Mouse (Mus musculus): ENCODE measurements around the gene Slc39a13.
"Not testable (repeated sequence)": the region's sequence is repeated elsewhere in the genome, so short reads cannot be mapped to it uniquely, and the experiment has no call there.

The Slc39a13 gene

DNA sequence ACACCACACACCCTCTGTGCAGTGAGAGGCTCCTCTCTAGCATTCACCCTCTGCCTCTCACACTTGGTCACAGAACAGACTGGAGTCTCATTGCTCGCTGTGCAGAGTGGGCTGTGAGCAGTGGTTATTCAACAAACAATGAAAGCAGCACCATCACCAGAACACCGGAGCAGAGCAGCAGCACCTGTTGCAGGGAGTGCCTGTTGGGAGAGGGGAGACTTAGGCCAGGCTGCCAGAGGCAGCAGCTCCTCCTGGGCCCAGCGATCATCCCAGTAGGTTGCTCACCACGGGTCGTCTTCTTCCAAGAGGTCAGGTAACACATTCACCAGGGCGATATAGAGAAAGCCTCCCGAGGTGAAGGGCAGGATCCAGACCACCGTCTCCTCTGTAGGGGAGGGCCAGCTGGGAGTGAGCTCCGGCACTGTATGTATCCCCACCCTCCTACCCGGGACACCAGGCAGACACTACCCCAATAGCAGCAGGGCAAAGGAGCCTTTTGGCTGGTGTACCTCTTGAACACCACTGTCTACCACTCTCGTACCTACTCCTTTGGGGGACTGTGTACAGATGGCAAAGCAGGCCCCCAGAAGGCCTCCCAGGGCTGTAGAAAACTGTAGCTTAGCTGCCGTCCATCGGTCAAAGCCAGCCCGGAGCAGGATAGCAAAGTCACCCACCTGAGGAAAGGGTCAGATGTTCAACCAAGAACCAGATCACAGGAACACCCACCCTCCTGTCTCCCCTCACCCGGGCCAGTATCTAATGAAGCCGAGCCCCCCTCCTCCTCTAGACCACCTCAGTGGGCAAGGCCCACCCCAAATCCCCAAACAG, 7.2 kb downstream of the Slc39a13 start:
- DNase-seq = no peak

DNA sequence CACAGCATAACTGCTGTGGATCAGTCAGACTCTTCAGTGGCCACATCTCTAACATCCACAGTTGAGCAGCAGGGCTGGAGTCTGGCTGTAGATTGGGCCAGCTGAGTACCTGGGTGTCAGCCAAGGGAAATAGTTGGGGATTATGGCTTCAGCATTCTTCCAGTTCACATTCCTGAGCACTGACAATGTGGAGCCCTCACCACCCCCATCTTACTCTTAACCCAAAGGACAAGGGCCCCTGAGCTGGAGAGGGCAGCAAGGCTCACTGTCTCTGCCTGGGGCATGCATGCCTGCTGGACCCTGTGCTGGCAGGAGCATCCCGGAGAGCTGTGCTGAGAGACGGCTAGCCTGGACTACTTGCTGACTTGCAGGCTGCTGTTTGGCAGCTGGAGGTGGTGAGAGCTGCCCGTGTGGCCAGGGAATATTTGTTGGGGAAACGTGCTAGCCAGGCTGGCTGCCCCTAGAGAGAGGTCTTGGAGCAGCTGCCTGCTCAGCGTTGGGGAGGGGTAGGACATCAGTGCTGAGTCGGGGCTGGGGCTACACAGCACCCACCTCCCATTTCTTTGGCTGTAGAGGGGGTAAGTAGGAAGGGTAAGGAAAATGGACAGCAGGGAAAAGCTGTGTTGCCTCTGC, 8.3 kb downstream of the Slc39a13 start:
- peak; percentile 56 for DNase-seq

DNA sequence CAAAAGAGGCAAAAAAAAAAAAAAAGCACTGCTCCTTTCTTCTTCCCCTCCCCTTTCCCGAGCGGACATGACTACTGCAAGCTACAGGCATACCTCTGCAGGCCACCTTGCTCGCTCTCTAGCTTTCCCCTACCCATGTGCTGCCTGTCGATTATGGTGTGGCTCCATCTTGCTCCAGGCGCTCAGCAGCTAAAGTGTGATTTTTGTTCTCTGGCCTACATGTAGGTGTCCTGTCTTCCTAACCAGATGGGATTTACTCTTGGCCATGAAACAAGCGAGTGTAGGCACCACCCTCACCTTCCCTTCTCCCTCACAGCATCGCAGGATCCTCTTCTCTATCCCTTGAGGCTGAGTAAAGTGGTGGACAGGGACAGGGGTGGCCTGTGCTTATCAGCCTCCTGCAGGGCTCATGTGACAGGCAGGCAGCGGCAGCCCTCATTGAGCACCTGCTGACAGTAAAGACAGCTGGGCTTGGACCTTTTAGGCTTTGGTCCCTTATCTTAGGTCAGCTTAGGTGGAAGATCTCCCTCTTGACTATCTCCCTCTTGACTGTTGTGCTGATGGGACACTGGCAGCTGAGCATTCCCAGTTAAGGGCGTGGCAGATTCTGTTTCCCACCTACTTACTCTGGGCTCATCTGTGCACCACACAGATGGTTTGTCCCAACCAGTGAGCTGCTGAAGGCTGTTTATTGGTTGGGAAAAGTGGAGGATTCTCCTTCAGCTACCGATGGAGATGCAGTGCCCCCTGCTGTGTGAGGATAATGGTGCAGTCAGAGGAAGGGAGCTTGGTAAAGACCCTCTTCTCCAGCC, 9.5 kb downstream of the Slc39a13 start:
- DNase-seq = no peak

DNA sequence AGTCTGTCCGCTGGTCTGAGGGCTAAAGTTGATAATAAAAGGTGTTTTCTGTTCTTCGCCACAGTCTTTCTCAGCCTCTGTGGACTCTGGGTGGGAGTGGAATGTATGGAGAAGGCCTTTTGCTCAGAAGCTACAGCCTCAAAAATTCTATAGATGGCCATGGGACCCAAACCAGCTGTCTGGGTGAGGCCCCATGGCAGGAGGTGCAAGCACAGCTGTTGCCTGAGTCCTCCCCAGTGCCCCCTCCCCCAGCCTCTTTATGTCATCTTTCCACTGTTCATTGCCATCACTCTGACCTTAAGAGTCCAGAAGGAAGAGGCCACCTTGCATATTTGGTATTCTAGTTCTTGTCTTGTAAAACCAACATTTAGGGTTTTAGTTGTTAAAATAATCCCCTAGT, 10.8 kb downstream of the Slc39a13 start:
- DNase-seq = no peak

DNA sequence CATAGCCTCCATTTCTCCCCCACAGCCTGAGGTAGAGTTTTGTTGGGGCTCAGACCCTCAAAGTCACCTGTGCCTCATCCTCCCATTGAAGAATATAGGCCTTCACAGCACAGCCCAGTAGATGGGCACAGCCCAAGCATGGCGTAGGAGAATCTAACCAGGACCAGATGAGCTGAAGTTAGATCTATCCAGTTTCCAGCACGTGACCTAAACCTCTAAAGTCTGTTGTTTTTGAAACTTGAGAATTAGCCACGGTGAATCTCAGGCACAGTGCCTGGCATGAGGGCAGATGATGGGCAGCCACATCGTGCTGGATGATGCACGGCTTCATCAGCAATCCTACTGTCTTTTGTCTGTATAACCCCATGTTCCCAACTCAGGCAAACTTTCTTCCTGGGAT, 11.8 kb downstream of the Slc39a13 start:
- DNase-seq = no peak

DNA sequence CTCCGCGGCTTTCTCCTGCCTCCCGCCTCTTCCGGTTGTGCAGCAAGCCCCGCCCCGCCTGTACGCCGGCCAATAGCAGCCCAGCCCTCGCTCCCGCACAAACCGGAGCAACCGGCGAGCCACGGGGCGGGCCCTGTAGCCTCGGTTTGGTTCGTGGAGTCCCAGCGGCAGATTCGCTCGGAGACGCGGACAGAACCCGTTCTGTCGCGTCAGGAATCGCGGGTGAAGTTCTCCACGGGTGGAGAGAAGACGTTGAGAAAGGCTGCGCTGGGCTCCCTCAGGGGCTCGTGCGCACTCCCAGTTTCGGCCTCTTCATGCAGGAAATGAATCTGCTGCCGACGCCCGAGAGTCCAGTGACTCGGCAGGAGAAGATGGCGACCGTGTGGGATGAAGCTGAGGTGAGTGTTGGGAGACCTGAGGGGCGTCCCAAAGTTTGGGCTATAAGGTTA, 16.3 kb downstream of the Slc39a13 start, which contains the start of gene Psmc3:
TSS of gene Psmc3 (plus strand) at position 76 of the 449 bp plus-strand sequence.
- peak; percentile 97 for DNase-seq

DNA sequence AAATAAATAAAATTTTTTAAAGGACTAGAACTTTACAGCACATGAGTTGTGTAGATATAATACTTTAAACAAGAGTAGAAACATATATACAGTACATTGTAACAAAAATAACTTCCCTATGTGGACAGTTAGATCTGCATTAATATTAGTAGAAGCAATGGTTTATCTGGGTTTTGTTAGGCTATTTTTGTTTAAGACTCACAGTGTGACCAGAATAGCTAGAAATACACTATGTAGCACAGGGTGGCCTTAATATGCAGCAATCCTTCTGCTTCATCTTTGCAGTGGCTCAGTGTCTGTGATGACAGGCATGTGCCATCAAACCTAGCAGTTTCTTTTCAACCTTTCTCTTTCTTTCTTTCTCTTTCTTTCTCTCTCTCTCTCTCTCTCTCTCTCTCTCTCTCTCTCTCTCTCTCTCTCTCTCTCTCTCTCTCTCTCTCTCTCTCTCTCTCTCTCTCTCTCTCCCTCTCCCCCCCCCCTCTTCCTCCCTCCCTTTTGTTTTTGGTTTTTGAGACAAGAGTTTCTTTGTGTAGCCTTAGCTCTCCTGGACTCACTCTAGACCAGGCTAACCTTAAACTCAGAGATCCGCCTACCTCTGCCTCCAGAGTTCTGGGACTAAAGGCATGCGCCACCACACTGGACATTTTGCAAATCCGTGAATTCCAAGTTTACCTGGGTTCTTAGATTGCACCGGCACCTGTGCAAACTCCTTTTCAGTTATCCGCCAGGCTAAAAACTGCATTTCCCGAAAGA, 16.9 kb downstream of the Slc39a13 start:
- no peak for DNase-seq

DNA sequence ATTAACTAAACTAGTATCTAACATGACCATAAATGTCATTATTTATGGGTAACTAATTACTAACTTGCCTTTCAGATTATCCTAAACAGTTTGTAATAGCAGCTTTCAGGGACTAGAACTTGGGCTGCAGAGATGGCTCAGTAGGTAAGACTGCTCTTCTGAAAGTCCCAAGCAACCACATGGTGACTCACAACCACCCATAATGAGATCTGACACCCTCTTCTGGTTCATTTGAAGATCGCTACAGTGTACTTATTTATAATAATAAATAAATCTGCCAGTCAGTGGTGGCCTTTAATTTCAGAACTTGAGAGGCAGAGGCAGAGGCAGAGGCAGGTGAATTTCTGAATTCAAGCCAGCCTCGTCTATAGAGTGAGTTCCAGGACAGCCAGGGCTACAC, 17.5 kb downstream of the Slc39a13 start:
- no peak for DNase-seq

DNA sequence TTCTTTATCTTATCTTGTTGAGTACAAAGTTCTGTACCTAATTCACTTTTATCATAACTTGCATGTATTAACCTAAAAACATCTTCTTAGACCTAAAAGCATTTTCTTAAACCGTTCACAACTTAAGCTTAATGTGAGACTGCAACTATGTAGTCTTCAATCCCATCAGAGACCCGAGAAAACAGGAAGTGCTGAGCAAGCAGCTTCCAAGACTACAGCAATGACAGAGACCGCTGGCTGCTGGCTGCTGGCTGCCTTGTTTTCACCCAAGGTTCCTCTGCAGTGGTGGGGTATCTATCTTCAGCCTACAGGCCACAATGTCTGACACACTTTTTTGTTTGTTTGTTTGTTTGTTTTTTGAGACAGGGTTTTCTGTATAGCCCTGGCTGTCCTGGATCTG, 18.3 kb downstream of the Slc39a13 start:
- no peak for DNase-seq

DNA sequence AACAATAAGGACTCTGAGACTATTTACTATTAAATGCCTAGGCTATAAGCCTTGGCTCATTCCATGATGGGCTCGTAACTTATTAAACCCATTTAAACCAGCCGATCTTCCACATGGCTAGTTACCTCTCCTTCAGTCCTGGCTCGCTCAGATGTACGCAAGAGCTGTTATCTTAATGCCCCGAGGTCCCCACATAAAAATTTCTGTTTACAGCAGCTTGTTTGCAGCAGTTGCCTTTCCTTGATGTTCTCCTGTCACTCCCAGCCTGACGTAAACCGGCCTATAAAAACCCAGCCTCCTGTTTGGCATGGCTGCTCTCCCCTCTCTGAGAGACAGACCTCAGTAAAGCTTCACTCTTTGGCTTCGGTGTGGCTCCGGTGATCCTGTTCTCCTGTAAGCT, 22.9 kb downstream of the Slc39a13 start:
- DNase-seq = peak; percentile 53

DNA sequence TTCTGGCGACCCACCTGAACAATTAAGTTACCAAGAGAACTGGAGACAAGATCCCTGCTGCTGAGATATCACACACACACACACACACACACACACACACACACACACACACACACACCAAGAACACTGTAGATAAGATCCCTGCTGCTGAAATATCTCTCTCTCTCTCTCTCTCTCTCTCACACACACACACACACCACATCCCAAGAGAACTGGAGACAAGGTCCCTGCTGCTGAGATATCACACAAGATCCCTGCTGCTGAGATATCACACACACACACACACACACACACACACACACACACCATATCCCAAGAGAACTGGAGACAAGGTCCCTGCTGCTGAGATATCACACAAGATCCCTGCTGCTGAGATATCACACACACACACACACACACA, 24.4 kb downstream of the Slc39a13 start:
- not testable (repeated sequence) for DNase-seq

DNA sequence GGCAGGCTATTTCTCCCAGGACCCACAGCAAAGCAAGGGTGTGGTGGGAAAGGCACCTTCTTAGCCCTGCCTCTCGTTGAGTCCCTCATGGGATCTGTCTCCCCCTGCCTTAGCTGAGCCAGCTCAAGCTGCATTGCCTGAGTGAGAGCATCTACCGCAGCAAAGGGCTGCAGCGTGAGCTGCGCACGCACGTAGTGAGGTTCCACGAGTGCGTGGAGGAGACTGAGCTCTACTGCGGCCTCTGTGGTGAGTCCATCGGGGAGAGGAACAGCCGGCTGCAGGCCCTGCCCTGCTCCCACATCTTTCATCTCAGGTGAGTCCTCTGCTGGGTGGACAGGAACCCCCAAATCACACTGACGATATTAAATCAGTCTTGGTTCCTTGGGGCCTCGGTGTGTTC, 25.5 kb downstream of the Slc39a13 start:
- no peak for DNase-seq

DNA sequence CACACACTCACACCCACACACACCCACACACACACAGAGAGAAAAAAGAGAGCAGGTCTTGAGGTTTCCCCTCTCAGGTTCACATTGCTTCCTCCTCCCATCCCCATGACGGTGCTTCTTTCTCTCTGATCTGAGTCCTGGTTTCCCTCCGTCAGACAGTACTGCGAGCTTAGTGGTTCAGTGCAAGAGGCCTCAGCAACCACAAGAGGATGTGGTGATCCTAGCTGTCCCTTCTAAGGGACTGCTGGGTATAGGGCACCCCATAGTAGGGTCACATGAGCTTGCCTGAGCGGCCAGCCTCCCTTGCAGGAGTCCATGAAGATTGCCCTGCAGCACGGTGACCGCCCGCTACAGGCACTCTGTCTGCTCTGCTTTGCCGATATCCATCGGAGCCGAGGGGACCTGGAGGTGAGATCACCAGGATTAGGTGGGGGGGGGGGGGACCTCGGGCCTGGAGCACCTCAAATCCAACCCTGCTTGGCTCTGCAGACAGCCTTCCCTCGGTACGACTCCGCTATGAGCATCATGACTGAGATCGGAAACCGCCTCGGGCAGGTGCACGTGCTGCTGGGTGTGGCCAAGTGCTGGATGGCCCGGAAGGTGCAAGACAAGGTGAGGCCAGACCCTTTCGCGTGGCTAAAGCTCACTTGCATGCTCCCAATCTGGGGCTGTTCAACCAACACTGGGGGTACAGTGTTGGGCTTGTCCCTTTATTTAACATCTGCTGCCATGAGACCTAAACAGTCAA, 27.4 kb downstream of the Slc39a13 start:
- DNase-seq = no peak

DNA sequence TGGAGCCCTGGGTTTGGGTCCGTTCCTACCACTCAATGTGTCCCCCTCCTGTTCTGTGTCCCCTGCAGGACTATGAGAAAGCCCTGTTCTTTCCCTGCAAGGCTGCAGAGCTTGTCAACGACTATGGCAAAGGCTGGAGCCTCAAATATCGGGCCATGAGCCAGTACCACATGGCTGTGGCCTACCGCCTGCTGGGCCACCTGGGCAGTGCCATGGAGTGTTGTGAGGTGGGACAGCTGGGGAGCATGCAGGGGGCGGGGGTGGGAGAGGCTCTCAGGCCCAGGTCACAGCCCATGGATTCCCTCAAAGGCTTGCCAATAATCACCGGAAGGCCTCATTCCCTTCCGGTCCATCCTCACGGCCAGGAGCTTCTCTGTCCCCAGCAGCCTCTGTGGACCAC, 28.4 kb downstream of the Slc39a13 start:
- DNase-seq = no peak

DNA sequence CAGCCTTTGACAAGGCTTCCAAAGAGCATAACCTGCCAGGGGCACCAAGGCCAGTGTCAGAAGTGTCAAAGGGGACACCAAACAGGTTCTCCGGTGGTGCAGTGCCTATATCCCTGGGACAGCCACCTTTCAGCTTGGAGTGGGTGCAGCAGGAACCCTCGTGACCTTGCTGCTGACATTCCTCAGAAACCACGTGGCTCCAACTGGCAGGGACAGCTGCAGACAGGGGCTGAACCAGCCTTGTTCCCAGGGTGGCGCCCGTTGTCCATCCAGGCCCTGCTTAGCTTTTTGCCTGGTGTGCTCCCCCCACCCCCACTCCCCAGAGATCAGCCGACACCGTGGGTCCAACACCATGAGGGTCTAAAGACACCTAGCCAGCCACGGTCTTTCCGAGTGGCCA, 34.8 kb downstream of the Slc39a13 start, which contains the start of gene Rapsn:
TSS of gene Rapsn (plus strand) at position 236 of the 400 bp plus-strand sequence.
- DNase-seq = peak; percentile 60

DNA sequence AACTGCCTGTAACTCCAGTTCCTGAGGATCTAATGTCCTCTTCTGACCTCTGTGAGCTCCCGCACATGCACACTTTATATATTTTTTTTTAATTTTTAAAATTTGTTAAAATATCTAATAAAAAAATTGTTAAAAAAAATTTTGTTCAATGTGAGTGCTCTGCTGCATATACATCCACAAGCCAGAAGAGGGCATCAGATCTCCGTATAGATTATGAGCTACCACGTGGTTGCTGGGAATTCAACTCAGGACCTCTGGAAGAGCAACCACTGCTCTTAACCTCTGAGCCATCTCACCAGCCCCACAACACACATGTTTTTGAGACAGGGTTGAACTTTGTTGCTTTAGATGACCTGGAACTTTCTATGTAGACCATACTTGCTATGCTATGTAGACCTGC, 37.2 kb downstream of the Slc39a13 start:
- no peak for DNase-seq

DNA sequence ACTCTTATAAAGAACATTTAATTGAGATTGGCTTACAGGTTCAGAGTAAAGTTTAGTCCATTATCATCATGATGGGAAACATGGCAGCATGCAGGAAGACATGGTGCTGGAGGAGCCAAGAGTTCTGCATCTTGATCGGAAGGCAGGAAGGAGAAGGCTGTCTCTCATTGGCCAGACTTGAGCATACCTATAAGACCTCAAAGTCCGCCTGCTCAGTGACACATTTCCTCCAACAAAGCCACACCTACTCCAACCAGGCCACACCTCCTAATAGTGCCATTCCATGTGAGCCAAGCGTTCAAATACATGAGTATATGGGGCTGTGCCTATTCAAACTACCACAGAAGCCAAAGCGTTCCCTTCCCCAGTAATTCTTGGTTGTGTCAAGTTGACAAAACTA, 39.0 kb downstream of the Slc39a13 start:
- no peak for DNase-seq

DNA sequence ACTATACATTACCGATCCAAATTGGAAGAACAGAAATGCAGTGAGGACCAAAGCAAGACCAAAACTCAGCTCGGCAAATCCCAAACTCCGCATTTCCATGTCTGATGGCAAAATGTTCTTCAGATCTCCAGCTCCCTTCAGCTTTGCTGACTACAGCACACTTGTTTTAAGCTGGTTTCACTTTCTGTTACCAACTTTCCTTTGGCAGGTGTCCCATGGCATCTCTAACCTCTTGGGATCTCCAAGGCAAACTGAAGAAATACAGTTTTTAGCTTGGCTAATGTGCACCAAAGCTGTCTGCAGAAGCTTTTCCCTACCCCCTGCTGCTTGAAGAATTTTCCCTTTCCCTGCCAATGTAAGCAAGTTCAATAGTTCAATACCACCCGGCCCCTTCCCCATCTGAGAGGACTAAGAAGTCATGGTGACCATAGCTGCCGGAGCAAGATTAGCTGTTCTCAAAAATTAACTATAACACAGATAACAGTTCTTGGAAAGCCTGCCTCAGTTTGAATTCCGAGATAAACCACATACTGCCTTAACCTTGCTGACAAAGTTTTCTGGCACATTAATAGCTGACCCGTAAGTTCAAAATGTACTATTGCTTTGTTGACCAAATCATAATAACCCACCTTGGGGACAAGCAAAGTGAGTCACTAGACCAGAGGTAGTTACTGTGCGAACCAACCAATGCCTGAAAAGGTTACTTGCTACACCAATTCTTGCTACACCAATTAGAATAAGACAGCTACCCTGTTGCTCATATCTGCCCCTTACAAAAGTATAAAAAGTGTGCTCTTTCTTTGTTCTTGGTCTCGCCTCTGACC, 42.6 kb downstream of the Slc39a13 start:
- peak; percentile 56 for DNase-seq

DNA sequence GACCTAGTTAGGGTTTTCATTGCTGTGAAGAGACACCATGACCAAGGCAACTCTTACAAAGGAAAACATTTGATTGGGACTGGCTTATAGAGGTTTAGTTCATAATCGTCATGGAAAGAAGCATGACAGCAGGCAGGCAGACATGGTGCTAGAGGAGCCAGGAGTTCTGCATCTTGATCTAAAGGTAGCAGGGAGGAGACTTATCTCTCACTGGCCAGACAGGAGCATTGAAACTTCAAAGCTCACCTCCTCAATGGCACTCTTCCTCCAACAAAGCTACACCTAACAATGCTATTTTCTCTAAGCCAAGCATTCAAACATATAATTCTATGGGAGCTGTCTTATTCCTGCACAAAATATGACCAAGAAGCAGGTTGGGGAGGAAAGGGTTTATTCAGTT, 43.7 kb downstream of the Slc39a13 start:
- no peak for DNase-seq

DNA sequence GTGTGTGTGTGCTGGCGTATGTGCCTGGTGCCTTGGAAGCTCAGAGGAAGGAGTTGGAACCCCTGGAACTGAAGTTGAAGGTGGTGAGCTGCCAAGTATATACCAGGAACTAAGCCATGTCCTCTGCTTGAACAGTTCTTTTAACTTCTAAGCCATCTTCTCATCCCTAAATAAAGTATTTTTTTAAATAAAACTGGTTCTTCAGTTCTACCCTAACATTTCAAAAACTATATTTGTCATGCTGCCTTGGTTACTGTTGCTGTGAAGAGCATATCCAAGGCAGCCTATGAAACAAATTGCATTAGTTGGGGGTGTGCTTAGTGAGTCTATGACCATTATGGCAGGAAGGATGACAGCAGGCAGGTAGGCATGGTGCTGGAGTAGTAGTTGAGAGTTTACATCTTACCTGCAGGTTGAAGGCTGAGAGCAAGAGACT, 45.1 kb downstream of the Slc39a13 start:
- no peak for DNase-seq

DNA sequence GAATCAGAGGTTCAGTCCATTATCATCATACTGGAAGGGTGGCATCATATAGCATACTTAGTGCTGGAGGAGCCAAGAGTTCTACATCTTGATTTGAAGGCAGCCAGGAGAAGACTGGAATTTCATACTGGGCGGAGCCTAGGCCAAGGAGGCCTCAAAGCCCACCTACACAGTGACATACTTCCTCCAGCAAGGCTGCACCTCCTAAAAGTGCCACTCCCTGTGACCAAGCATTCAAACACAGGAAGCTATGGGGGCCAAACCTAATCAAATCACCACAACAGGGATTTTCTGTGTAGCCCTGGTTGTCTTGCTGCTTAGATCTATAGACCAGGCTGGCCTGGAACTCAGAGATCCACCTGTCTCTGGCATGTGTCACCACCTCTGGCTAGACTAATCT, 46.3 kb downstream of the Slc39a13 start:
- DNase-seq = no peak

All from kidney, adult 9 months (tissue).